Mouse (Mus musculus) inflammation-experienced regulatory T-cells, adult 6 months (primary cell): ENCODE data around the gene Focad. TPM values are rescaled to one million over a fixed set of nuclear protein-coding genes. Genes with fewer than 3 reads are reported as not detected.

Source experiments
- ATAC-seq: one replicate; pipeline ENCODE4 v1.8.0; 2017
- polyA plus RNA-seq, 3 experiments: library from polyadenylated mRNA; unstranded; fragments of 100-300 nt; shearing (Covaris generic); gene quantifications; one replicate each; pipeline ENCODE4 v1.2.1; 2017

The Focad gene
- 10 to 100 TPM in 2 of 3 experiments, 1 to 10 TPM in 1; 6.9 to 14.5 (median 11.6) TPM for polyA plus RNA-seq

- ATAC-seq, result peak; percentile 95
Observed at GRCm38 (mm10) chr4:88094062-88094767, at the start of gene Focad. Gene Focad (plus strand): TSS chr4:88094629.

- ATAC-seq, result no peak
Observed at GRCm38 (mm10) chr4:88045151-88045550, 49.3 kb upstream of the Focad start.

GRCm38 (mm10) chr4:88046280-88046679, 48.1 kb upstream of the Focad start:
- ATAC-seq, result peak; percentile 94

GRCm38 (mm10) chr4:88075388-88075787, 19.0 kb upstream of the Focad start:
- ATAC-seq, result no peak

GRCm38 (mm10) chr4:88078983-88079382, 15.4 kb upstream of the Focad start:
- peak; percentile 57 for ATAC-seq

- ATAC-seq, result peak; percentile 39
Observed at GRCm38 (mm10) chr4:88081417-88081816, 13.0 kb upstream of the Focad start.

- ATAC-seq, result no peak
Observed at GRCm38 (mm10) chr4:88081885-88082284, 12.5 kb upstream of the Focad start.

- no peak for ATAC-seq
Observed at GRCm38 (mm10) chr4:88082381-88082780, 12.0 kb upstream of the Focad start.

GRCm38 (mm10) chr4:88083781-88084180, 10.6 kb upstream of the Focad start:
- ATAC-seq, result no peak

- ATAC-seq, result no peak
Observed at GRCm38 (mm10) chr4:88090316-88090715, 4.1 kb upstream of the Focad start.

- peak; percentile 42 for ATAC-seq
Observed at GRCm38 (mm10) chr4:88094768-88095420, 465 bp downstream of the Focad start.

- ATAC-seq, result no peak
Observed at GRCm38 (mm10) chr4:88095693-88096092, 1.3 kb downstream of the Focad start.

- ATAC-seq, result no peak
Observed at GRCm38 (mm10) chr4:88108585-88108984, 14.2 kb downstream of the Focad start.

- ATAC-seq, result no peak
Observed at GRCm38 (mm10) chr4:88117331-88117730, 22.9 kb downstream of the Focad start.

GRCm38 (mm10) chr4:88117942-88118341, 23.5 kb downstream of the Focad start:
- ATAC-seq, result no peak

GRCm38 (mm10) chr4:88118750-88119395, 24.4 kb downstream of the Focad start:
- ATAC-seq, result no peak

- ATAC-seq, result peak; percentile 33
Observed at GRCm38 (mm10) chr4:88120091-88120490, 25.7 kb downstream of the Focad start.

- peak; percentile 19 for ATAC-seq
Observed at GRCm38 (mm10) chr4:88122472-88122871, 28.0 kb downstream of the Focad start.

- ATAC-seq, result no peak
Observed at GRCm38 (mm10) chr4:88135936-88136335, 41.5 kb downstream of the Focad start.

- ATAC-seq, result no peak
Observed at GRCm38 (mm10) chr4:88136528-88136927, 42.1 kb downstream of the Focad start.

GRCm38 (mm10) chr4:88138366-88138917, 44.0 kb downstream of the Focad start:
- no peak for ATAC-seq

GRCm38 (mm10) chr4:88149462-88149861, 55.0 kb downstream of the Focad start:
- ATAC-seq, result no peak

- no peak for ATAC-seq
Observed at GRCm38 (mm10) chr4:88155490-88156160, 61.2 kb downstream of the Focad start.
